Mouse (Mus musculus): ENCODE measurements around the gene Evi5l. TPM values are rescaled to one million over a fixed set of nuclear protein-coding genes. Genes with fewer than 3 reads are reported as not detected.

Gene Evi5l
- polyA plus RNA-seq, 1 experiment from 2014 or later = 18.3 TPM

- Histone ChIP-seq H3K4me3 (ENCODE audit: low read length) (peak overlapping the region; percentile 71), H3K9ac (ENCODE audit: low read depth, low read length) (peak overlapping the region; percentile 74), H3K27ac (ENCODE audit: low read depth, low read length) (no peak overlapping the region), H3K4me2 (replicated peaks; ENCODE audit: low read depth, low read length) (peak overlapping the region; percentile 79), H3K36me3 (ENCODE audit: control insufficient read depth, insufficient read depth, low read length) (no peaks in the 10 kb centered on the region), H3K9me3 (ENCODE audit: control insufficient read depth, low read length) (no peaks in the 10 kb centered on the region), H3K27me3 (ENCODE audit: control insufficient read depth, insufficient read depth, low read length) (no peaks in the 10 kb centered on the region), H3K4me1 (ENCODE audit: control insufficient read depth, insufficient read depth, low read length) (peaks cover 6% of the 10 kb centered on the region; the same call in 1 of the 2 replicates)
- ATAC-seq (ENCODE audit: low FRiP score, low TSS enrichment) = no peak; the same call in none of the 2 replicates
- WGBS = 8% methylated on average over 10 of the region's 10 CpGs
Observed at GRCm38 (mm10) chr8:4166881-4167525, 636 bp downstream of the Evi5l start.

GRCm38 (mm10) chr8:4167918-4168317 is 1.6 kb downstream of the Evi5l start:
- Histone ChIP-seq H3K9ac (ENCODE audit: low read depth, low read length) (no peak overlapping the region), H3K36me3 (ENCODE audit: control insufficient read depth, insufficient read depth, low read length) (no peaks in the 10 kb centered on the region), H3K27ac (ENCODE audit: low read depth, low read length) (no peak overlapping the region), H3K27me3 (ENCODE audit: control insufficient read depth, insufficient read depth, low read length) (no peaks in the 10 kb centered on the region), H3K4me2 (replicated peaks; ENCODE audit: low read depth, low read length) (no peak overlapping the region), H3K4me3 (ENCODE audit: low read length) (no peak overlapping the region), H3K4me1 (ENCODE audit: control insufficient read depth, insufficient read depth, low read length) (peaks cover 6% of the 10 kb centered on the region; the same call in 1 of the 2 replicates), H3K9me3 (ENCODE audit: control insufficient read depth, low read length) (no peaks in the 10 kb centered on the region)
- ATAC-seq (ENCODE audit: low FRiP score, low TSS enrichment) = no peak
- 85% methylated on average over 1 of the region's 1 CpGs for WGBS

DNA sequence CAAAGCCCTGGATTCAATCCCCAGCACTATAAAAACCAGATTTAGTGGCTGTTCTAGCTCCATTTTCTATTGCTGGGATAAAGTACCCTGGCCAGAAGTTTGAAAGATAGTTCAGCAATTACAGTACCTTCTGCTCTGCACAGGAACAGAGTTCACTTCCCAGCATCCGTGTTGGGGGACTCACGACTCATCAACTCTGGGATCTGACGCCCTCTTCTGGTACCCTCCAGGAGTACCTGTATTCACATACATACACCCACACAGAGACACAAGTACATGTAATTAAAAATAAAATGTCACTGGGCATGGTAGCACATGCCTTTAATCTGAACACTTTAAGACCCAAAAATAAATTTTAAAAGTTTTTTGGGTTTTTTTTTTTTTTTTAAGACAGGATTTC is 6.1 kb downstream of the Evi5l start:
- Histone ChIP-seq H3K27ac (ENCODE audit: low read depth, low read length) (no peak overlapping the region), H3K4me3 (ENCODE audit: low read length) (no peak overlapping the region), H3K9ac (ENCODE audit: low read depth, low read length) (no peak overlapping the region), H3K4me1 (ENCODE audit: control insufficient read depth, insufficient read depth, low read length) (no peaks in the 10 kb centered on the region), H3K9me3 (ENCODE audit: control insufficient read depth, low read length) (no peaks in the 10 kb centered on the region), H3K27me3 (ENCODE audit: control insufficient read depth, insufficient read depth, low read length) (no peaks in the 10 kb centered on the region), H3K4me2 (replicated peaks; ENCODE audit: low read depth, low read length) (no peak overlapping the region), H3K36me3 (ENCODE audit: control insufficient read depth, insufficient read depth, low read length) (no peaks in the 10 kb centered on the region)
- 70% methylated on average over 3 of the region's 3 CpGs for WGBS
- no peak for ATAC-seq (ENCODE audit: low FRiP score, low TSS enrichment)

DNA sequence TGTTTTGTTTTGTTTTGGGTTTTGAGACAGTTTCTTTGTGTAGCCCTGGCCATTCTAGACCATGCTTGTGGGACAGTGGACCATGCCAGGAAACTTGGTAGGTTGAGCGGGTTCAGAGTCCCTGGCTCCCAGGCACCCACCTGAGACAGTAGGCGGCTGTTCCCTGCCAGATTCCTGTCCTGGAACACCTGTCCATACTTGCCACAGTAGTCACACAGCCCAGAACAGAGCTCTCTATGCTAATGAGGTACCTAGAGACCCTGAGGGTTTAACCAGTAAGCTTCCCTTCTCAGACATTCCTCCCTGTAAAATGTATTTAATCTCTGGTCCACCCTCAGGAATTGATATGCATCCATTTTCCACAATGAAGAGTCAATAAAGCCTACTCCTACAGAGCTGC is 7.7 kb downstream of the Evi5l start:
- H3K4me3 ChIP-seq (ENCODE audit: low read length) = no peak overlapping the region

DNA sequence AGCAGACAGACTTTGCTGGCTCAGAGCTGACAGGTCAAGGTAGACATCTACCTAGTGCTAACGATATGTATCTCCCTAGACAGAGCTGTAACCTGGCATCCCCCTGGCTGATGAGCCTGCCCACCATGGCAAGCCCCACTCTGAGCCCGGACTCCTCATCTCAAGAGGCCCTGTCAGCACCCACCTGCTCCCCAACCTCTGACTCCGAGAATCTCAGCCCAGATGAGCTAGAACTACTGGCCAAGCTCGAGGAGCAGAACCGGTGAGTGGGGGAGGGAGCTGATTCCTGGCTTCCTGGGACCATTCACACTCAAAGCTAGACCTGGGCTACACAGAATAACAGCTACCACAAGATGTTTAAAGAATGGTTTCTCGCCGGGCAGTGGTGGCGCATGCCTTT is 17.0 kb downstream of the Evi5l start:
- no peak for ATAC-seq (ENCODE audit: low FRiP score, low TSS enrichment)
- Histone ChIP-seq H3K9me3 (ENCODE audit: control insufficient read depth, low read length) (no peaks in the 10 kb centered on the region), H3K4me1 (ENCODE audit: control insufficient read depth, insufficient read depth, low read length) (no peaks in the 10 kb centered on the region), H3K27me3 (ENCODE audit: control insufficient read depth, insufficient read depth, low read length) (no peaks in the 10 kb centered on the region), H3K4me2 (replicated peaks; ENCODE audit: low read depth, low read length) (no peak overlapping the region), H3K9ac (ENCODE audit: low read depth, low read length) (no peak overlapping the region), H3K36me3 (ENCODE audit: control insufficient read depth, insufficient read depth, low read length) (peaks cover 21% of the 10 kb centered on the region), H3K27ac (ENCODE audit: low read depth, low read length) (no peak overlapping the region), H3K4me3 (ENCODE audit: low read length) (no peak overlapping the region)
- WGBS = 85% methylated on average over 8 of the region's 8 CpGs

More for the DNA sequence above, 7.7 kb downstream of the Evi5l start:
- Histone ChIP-seq H3K9ac (ENCODE audit: low read depth, low read length) (no peak overlapping the region), H3K4me1 (ENCODE audit: control insufficient read depth, insufficient read depth, low read length) (no peaks in the 10 kb centered on the region), H3K9me3 (ENCODE audit: control insufficient read depth, low read length) (no peaks in the 10 kb centered on the region), H3K36me3 (ENCODE audit: control insufficient read depth, insufficient read depth, low read length) (no peaks in the 10 kb centered on the region), H3K27ac (ENCODE audit: low read depth, low read length) (no peak overlapping the region), H3K27me3 (ENCODE audit: control insufficient read depth, insufficient read depth, low read length) (no peaks in the 10 kb centered on the region), H3K4me2 (replicated peaks; ENCODE audit: low read depth, low read length) (no peak overlapping the region)
- WGBS = 68% methylated on average over 2 of the region's 2 CpGs
- ATAC-seq (ENCODE audit: low FRiP score, low TSS enrichment) = no peak

GRCm38 (mm10) chr8:4186151-4186550 is 19.8 kb downstream of the Evi5l start:
- ATAC-seq (ENCODE audit: low FRiP score, low TSS enrichment) = no peak
- no peaks in the 10 kb centered on the region for H3K4me1 ChIP-seq (ENCODE audit: control insufficient read depth, insufficient read depth, low read length)
- 100% methylated on average over 2 of the region's 2 CpGs for WGBS
- no peaks in the 10 kb centered on the region for H3K27me3 ChIP-seq (ENCODE audit: control insufficient read depth, insufficient read depth, low read length)
- no peak overlapping the region for H3K27ac ChIP-seq (ENCODE audit: low read depth, low read length)
- H3K36me3 ChIP-seq (ENCODE audit: control insufficient read depth, insufficient read depth, low read length) = peaks cover 21% of the 10 kb centered on the region
- H3K4me2 ChIP-seq (replicated peaks; ENCODE audit: low read depth, low read length) = no peak overlapping the region
- no peak overlapping the region for H3K4me3 ChIP-seq (ENCODE audit: low read length)
- H3K9me3 ChIP-seq (ENCODE audit: control insufficient read depth, low read length) = no peaks in the 10 kb centered on the region
- H3K9ac ChIP-seq (ENCODE audit: low read depth, low read length) = no peak overlapping the region

DNA sequence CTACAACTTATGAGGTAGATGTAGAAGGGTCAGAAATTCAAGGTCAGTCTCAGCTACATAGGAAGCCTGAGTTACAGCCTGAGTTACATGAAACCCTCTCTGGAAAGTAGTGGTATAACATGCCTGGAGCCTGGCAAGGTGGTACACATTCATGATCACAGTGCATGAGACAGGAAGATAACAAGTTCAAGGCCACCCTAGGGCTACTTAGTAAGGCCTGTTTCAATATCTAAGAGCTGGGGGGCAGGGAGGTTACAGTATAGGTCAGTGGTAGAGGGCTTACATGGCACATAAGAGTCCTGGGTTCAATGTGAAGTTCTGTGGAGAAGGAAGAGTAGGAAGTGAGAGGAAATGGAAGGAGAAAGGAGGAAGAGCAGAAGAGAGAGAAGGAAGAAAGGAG is 22.2 kb downstream of the Evi5l start:
- Histone ChIP-seq H3K36me3 (ENCODE audit: control insufficient read depth, insufficient read depth, low read length) (peaks cover 24% of the 10 kb centered on the region), H3K27ac (ENCODE audit: low read depth, low read length) (no peak overlapping the region), H3K4me1 (ENCODE audit: control insufficient read depth, insufficient read depth, low read length) (peaks cover 3% of the 10 kb centered on the region; the same call in 1 of the 2 replicates), H3K9me3 (ENCODE audit: control insufficient read depth, low read length) (no peaks in the 10 kb centered on the region), H3K27me3 (ENCODE audit: control insufficient read depth, insufficient read depth, low read length) (no peaks in the 10 kb centered on the region), H3K9ac (ENCODE audit: low read depth, low read length) (no peak overlapping the region), H3K4me2 (replicated peaks; ENCODE audit: low read depth, low read length) (no peak overlapping the region), H3K4me3 (ENCODE audit: low read length) (no peak overlapping the region)
- ATAC-seq (ENCODE audit: low FRiP score, low TSS enrichment) = no peak

- Histone ChIP-seq H3K9me3 (ENCODE audit: control insufficient read depth, low read length) (no peaks in the 10 kb centered on the region), H3K9ac (ENCODE audit: low read depth, low read length) (no peak overlapping the region), H3K4me2 (replicated peaks; ENCODE audit: low read depth, low read length) (no peak overlapping the region), H3K27me3 (ENCODE audit: control insufficient read depth, insufficient read depth, low read length) (no peaks in the 10 kb centered on the region), H3K4me3 (ENCODE audit: low read length) (no peak overlapping the region), H3K27ac (ENCODE audit: low read depth, low read length) (no peak overlapping the region), H3K36me3 (ENCODE audit: control insufficient read depth, insufficient read depth, low read length) (peaks cover 24% of the 10 kb centered on the region), H3K4me1 (ENCODE audit: control insufficient read depth, insufficient read depth, low read length) (peaks cover 3% of the 10 kb centered on the region; the same call in 1 of the 2 replicates)
- WGBS = 20% methylated on average over 3 of the region's 3 CpGs
- no peak for ATAC-seq (ENCODE audit: low FRiP score, low TSS enrichment)
Observed at GRCm38 (mm10) chr8:4189031-4189722, 22.8 kb downstream of the Evi5l start.

GRCm38 (mm10) chr8:4192305-4192704 is 25.9 kb downstream of the Evi5l start:
- Histone ChIP-seq H3K4me2 (replicated peaks; ENCODE audit: low read depth, low read length) (no peak overlapping the region), H3K9ac (ENCODE audit: low read depth, low read length) (no peak overlapping the region), H3K36me3 (ENCODE audit: control insufficient read depth, insufficient read depth, low read length) (peaks cover 7% of the 10 kb centered on the region), H3K9me3 (ENCODE audit: control insufficient read depth, low read length) (no peaks in the 10 kb centered on the region), H3K4me3 (ENCODE audit: low read length) (no peak overlapping the region), H3K4me1 (ENCODE audit: control insufficient read depth, insufficient read depth, low read length) (peaks cover 3% of the 10 kb centered on the region; the same call in 1 of the 2 replicates), H3K27me3 (ENCODE audit: control insufficient read depth, insufficient read depth, low read length) (no peaks in the 10 kb centered on the region), H3K27ac (ENCODE audit: low read depth, low read length) (no peak overlapping the region)
- ATAC-seq (ENCODE audit: low FRiP score, low TSS enrichment) = no peak
- 70% methylated on average over 5 of the region's 5 CpGs for WGBS

All from kidney, embryonic 14.5 days (tissue).